Mouse (Mus musculus): ENCODE results near the gene Gm11168.
"Not testable (repeated sequence)": the region's sequence is repeated elsewhere in the genome, so short reads cannot be mapped to it uniquely, and the experiment has no call there.

Gene Gm11168

DNA sequence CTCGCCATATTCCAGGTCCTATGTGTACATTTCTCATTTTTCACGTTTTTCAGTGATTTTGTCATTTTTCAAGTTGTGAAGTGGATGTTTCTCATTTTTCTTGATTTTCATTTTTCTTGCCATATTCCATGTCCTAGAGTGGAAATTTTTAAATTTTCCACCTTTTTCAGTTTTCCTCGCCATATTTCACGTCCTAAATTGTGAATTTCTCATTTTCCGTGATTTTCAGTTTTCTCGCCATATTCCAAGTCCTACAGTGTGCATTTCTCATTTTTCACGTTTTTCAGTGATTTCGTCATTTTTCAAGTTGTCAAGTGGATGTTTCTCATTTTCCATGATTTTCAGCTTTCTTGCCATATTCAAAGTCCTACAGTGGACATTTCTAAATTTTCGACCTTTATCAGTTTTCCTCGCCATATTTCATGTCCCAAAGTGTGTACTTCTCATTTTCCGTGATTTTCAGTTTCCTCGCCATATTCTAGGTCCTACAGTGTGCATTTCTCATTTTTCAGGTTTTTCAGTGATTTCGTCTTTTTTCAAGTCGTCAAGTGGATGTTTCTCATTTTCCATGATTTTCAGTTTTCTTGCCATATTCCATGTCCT lies at the start of gene Gm11168:
Gm11168 (plus strand) TSS at position 553 of the 603 bp plus-strand sequence.
- not testable (repeated sequence) for DNase-seq (ENCODE audit: low read depth, low spot score)

DNA sequence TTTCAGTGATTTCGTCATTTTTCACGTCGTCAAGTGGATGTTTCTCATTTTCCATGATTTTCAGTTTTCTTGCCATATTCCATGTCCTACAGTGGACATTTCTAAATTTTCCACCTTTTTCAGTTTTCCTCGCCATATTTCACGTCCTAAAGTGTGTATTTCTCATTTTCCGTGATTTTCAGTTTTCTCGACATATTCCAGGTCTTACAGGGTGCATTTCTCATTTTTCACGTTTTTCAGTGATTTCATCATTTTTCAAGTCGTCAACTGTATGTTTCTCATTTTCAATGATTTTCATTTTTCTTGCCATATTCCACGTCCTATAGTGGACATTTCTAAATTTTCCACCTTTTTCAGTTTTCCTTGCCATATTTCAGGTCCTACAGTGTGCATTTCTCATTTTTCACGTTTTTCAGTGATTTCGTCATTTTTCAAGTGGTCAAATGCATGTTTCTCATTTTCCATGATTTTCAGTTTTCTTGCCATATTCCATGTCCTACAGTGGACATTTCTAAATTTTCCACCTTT lies 2.6 kb upstream of the Gm11168 start, which contains the start of gene Gm10722:
Gm10722 (plus strand) TSS at position 478 of the 528 bp plus-strand sequence.
- peak; percentile 52 for DNase-seq (ENCODE audit: low read depth, low spot score)

DNA sequence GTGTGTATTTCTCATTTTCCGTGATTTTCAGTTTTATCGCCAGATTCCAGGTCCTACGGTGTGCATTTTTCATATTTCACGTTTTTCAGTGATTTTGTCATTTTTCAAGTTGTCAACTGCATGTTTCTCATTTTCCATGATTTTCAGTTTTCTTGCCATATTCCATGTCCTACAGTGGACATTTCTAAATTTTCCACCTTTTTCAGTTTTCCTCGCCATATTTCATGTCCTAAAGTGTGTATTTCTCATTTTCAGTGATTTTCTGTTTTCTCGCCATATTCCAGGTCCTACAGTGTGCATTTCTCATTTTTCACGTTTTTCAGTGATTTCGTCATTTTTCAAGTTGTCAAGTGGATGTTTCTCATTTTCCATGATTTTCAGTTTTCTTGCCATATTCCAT lies 2.1 kb upstream of the Gm11168 start:
- DNase-seq (ENCODE audit: low read depth, low spot score), result not testable (repeated sequence)

DNA sequence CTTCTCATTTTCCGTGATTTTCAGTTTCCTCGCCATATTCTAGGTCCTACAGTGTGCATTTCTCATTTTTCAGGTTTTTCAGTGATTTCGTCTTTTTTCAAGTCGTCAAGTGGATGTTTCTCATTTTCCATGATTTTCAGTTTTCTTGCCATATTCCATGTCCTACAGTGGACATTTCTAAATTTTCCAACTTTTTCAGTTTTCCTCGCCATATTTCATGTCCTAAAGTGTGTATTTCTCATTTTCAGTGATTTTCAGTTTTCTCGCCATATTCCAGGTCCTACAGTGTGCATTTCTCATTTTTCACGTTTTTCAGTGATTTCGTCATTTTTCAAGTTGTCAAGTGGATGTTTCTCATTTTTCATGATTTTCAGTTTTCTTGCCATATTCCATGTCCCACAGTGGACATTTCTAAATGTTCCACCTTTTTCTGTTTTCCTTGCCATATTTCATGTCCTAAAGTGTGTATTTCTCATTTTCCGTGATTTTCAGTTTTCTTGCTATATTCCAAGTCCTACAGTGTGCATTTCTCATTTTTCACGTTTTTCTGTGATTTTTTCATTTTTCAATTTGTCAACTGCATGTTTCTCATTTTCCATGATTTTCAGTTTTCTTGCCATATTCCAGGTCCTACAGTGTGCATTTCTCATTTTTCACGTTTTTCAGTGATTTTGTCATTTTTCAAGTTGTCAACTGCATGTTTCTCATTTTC lies 1.0 kb upstream of the Gm11168 start:
- peak; percentile 26 for DNase-seq (ENCODE audit: low read depth, low spot score)

DNA sequence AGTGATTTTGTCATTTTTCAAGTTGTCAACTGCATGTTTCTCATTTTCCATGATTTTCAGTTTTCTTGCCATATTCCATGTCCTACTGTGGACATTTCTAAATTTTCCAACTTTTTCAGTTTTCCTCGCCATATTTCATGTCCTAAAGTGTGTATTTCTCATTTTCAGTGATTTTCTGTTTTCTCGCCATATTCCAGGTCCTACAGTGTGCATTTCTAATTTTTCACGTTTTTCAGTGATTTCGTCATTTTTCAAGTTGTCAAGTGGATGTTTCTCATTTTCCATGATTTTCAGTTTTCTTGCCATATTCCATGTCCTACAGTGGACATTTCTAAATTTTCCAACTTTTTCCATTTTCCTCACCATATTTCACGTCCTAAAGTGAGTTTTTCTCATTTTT lies 3.0 kb downstream of the Gm11168 start:
- not testable (repeated sequence) for DNase-seq (ENCODE audit: low read depth, low spot score)

DNA sequence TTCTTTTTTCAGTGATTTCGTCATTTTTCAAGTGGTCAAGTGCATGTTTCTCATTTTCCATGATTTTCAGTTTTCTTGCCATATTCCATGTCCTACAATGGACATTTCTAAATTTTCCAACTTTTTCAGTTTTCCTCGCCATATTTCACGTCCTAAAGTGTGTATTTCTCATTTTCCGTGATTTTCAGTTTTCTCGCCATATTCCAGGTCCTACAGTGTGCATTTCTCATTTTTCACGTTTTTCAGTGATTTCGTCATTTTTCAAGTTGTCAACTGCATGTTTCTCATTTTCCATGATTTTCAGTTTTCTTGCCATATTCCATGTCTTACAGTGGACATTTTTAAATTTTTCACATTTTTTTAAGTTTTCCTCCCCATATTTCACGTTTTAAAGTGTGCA lies 3.5 kb downstream of the Gm11168 start:
- DNase-seq (ENCODE audit: low read depth, low spot score), result not testable (repeated sequence)

DNA sequence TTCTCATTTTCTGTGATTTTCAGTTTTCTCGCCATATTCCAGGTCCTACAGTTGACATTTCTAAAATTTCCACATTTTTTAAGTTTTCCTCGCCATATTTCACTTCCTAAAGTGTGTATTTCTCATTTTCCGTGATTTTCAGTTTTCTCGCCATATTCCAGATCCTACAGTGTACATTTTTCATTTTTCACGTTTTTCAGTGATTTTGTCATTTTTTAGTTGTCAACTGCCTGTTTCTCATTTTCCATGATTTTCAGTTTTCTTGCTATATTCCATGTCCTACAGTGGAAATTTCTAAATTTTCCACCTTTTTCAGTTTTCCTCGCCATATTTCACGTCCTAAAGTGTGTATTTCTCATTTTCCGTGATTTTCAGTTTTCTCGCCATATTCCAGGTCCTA lies 4.1 kb downstream of the Gm11168 start:
- DNase-seq (ENCODE audit: low read depth, low spot score), result peak; percentile 21

DNA sequence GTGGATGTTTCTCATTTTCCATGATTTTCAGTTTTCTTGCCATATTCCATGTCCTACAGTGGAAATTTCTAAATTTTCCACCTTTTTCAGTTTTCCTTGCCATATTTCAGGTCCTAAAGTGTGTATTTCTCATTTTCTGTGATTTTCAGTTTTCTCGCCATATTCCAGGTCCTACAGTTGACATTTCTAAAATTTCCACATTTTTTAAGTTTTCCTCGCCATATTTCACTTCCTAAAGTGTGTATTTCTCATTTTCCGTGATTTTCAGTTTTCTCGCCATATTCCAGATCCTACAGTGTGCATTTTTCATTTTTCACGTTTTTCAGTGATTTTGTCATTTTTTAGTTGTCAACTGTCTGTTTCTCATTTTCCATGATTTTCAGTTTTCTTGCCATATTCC lies 6.2 kb downstream of the Gm11168 start:
- DNase-seq (ENCODE audit: low read depth, low spot score), result not testable (repeated sequence)

DNA sequence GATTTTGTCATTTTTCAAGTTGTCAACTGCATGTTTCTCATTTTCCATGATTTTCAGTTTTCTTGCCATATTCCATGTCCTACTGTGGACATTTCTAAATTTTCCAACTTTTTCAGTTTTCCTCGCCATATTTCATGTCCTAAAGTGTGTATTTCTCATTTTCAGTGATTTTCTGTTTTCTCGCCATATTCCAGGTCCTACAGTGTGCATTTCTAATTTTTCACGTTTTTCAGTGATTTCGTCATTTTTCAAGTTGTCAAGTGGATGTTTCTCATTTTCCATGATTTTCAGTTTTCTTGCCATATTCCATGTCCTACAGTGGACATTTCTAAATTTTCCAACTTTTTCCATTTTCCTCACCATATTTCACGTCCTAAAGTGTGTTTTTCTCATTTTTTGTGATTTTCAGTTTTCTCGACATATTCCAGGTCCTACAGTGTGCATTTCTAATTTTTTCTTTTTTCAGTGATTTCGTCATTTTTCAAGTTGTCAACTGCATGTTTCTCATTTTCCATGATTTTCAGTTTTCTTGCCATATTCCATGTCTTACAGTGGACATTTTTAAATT lies 9.0 kb downstream of the Gm11168 start:
- not testable (repeated sequence) for DNase-seq (ENCODE audit: low read depth, low spot score)

DNA sequence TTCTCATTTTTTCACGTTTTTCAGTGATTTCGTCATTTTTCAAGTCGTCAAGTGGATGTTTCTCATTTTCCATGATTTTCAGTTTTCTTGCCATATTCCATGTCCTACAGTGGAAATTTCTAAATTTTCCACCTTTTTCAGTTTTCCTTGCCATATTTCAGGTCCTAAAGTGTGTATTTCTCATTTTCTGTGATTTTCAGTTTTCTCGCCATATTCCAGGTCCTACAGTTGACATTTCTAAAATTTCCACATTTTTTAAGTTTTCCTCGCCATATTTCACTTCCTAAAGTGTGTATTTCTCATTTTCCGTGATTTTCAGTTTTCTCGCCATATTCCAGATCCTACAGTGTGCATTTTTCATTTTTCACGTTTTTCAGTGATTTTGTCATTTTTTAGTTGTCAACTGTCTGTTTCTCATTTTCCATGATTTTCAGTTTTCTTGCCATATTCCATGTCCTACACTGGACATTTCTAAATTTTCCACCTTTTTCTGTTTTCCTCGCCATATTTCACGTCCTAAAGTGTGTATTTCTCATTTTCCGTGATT lies 9.7 kb downstream of the Gm11168 start, which contains the start of gene Gm10721:
Gm10721 (plus strand) TSS at position 408 of the 547 bp plus-strand sequence.
- not testable (repeated sequence) for DNase-seq (ENCODE audit: low read depth, low spot score)

DNA sequence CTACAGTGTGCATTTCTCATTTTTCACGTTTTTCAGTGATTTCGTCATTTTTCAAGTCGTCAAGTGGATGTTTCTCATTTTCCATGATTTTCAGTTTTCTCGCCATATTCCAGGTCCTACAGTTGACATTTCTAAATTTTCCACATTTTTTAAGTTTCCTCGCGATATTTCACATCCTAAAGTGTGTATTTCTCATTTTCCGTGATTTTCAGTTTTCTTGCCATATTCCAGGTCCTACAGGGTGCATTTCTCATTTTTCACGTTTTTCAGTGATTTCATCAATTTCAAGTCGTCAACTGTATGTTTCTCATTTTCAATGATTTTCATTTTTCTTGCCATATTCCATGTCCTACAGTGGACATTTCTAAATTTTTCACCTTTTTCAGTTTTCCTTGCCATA lies 12.2 kb downstream of the Gm11168 start, which contains the start of gene Gm10720:
Gm10720 (plus strand) TSS at position 301 of the 400 bp plus-strand sequence.
- DNase-seq (ENCODE audit: low read depth, low spot score), result not testable (repeated sequence)

DNA sequence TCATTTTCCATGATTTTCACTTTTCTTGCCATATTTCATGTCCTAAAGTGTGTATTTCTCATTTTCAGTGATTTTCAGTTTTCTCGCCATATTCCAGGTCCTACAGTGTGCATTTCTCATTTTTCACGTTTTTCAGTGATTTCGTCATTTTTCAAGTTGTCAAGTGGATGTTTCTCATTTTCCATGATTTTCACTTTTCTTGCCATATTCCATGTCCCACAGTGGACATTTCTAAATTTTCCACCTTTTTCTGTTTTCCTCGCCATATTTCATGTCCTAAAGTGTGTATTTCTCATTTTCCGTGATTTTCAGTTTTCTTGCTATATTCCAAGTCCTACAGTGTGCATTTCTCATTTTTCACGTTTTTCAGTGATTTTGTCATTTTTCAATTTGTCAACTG lies 12.8 kb downstream of the Gm11168 start:
- not testable (repeated sequence) for DNase-seq (ENCODE audit: low read depth, low spot score)

DNA sequence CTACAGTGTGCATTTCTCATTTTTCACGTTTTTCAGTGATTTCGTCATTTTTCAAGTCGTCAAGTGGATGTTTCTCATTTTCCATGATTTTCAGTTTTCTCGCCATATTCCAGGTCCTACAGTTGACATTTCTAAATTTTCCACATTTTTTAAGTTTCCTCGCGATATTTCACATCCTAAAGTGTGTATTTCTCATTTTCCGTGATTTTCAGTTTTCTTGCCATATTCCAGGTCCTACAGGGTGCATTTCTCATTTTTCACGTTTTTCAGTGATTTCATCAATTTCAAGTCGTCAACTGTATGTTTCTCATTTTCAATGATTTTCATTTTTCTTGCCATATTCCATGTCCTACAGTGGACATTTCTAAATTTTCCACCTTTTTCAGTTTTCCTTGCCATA lies 14.0 kb downstream of the Gm11168 start, which contains the start of gene Gm10719:
Gm10719 (plus strand) TSS at position 301 of the 400 bp plus-strand sequence.
- DNase-seq (ENCODE audit: low read depth, low spot score), result not testable (repeated sequence)

DNA sequence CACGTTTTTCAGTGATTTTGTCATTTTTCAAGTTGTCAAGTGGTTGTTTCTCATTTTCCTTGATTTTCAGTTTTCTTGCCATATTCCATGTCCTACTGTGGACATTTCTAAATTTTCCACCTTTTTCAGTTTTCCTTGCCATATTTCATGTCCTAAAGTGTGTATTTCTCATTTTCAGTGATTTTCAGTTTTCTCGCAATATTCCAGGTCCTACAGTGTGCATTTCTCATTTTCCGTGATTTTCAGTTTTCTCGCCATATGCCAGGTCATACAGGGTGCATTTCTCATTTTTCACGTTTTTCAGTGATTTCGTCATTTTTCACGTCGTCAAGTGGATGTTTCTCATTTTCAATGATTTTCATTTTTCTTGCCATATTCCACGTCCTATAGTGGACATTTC lies 15.8 kb downstream of the Gm11168 start:
- DNase-seq (ENCODE audit: low read depth, low spot score), result not testable (repeated sequence)

DNA sequence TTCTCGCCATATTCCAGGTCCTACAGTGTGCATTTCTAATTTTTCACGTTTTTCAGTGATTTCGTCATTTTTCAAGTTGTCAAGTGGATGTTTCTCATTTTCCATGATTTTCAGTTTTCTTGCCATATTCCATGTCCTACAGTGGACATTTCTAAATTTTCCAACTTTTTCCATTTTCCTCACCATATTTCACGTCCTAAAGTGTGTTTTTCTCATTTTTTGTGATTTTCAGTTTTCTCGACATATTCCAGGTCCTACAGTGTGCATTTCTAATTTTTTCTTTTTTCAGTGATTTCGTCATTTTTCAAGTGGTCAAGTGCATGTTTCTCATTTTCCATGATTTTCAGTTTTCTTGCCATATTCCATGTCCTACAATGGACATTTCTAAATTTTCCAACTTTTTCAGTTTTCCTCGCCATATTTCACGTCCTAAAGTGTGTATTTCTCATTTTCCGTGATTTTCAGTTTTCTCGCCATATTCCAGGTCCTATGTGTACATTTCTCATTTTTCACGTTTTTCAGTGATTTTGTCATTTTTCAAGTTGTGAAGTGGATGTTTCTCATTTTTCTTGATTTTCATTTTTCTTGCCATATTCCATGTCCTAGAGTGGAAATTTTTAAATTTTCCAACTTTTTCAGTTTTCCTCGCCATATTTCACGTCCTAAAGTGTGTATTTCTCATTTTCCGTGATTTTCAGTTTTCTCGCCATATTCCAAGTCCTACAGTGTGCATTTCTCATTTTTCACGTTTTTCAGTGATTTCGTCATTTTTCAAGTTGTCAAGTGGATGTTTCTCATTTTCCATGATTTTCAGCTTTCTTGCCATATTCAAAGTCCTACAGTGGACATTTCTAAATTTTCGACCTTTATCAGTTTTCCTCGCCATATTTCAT lies 16.9 kb downstream of the Gm11168 start:
- not testable (repeated sequence) for DNase-seq (ENCODE audit: low read depth, low spot score)

DNA sequence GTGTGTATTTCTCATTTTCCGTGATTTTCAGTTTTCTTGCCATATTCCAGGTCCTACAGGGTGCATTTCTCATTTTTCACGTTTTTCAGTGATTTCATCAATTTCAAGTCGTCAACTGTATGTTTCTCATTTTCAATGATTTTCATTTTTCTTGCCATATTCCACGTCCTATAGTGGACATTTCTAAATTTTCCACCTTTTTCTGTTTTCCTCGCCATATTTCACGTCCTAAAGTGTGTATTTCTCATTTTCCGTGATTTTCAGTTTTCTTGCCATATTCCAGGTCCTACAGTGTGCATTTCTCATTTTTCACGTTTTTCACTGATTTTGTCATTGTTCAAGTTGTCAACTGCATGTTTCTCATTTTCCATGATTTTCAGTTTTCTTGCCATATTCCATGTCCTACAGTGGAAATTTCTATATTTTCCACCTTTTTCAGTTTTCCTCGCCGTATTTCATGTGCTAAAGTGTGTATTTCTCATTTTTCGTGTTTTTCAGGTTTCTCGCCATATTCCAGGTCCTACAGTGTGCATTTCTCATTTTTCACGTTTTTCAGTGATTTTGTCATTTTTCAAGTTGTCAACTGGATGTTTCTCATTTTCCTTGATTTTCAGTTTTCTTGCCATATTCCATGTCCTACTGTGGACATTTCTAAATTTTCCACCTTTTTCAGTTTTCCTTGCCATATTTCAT lies 19.3 kb downstream of the Gm11168 start:
- peak; percentile 32 for DNase-seq (ENCODE audit: low read depth, low spot score)

DNA sequence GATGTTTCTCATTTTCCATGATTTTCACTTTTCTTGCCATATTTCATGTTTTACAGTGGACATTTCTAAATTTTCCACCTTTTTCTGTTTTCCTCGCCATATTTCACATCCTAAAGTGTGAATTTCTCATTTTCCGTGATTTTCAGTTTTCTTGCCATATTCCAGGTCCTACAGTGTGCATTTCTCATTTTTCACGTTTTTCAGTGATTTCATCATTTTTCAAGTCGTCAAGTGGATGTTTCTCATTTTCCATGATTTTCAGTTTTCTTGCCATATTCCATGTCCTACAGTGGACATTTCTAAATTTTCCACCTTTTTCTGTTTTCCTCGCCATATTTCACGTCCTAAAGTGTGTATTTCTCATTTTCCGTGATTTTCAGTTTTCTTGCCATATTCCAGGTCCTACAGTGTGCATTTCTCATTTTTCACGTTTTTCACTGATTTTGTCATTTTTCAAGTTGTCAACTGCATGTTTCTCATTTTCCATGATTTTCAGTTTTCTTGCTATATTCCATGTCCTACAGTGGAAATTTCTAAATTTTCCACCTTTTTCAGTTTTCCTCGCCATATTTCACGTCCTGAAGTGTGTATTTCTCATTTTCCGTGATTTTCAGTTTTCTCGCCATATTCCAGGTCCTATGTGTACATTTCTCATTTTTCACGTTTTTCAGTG lies 20.3 kb downstream of the Gm11168 start, which contains the start of gene Gm10718:
Gm10718 (plus strand) TSS at position 236 of the 673 bp plus-strand sequence.
- not testable (repeated sequence) for DNase-seq (ENCODE audit: low read depth, low spot score)

DNA sequence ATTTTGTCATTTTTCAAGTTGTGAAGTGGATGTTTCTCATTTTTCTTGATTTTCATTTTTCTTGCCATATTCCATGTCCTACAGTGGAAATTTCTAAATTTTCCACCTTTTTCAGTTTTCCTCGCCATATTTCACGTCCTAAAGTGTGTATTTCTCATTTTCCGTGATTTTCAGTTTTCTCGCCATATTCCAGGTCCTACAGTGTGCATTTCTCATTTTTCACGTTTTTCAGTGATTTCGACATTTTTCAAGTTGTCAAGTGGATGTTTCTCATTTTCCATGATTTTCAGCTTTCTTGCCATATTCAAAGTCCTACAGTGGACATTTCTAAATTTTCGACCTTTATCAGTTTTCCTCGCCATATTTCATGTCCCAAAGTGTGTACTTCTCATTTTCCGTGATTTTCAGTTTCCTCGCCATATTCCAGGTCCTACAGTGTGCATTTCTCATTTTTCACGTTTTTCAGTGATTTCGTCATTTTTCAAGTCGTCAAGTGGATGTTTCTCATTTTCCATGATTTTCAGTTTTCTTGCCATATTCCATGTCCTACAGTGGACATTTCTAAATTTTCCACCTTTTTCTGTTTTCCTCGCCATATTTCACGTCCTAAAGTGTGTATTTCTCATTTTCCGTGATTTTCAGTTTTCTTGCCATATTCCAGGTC lies 21.0 kb downstream of the Gm11168 start:
- DNase-seq (ENCODE audit: low read depth, low spot score), result not testable (repeated sequence)

DNA sequence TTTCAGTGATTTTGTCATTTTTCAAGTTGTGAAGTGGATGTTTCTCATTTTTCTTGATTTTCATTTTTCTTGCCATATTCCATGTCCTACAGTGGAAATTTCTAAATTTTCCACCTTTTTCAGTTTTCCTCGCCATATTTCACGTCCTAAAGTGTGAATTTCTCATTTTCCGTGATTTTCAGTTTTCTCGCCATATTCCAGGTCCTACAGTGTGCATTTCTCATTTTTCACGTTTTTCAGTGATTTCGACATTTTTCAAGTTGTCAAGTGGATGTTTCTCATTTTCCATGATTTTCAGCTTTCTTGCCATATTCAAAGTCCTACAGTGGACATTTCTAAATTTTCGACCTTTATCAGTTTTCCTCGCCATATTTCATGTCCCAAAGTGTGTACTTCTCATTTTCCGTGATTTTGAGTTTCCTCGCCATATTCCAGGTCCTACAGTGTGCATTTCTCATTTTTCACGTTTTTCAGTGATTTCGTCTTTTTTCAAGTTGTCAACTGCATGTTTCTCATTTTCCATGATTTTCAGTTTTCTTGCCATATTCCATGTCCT lies 21.8 kb downstream of the Gm11168 start, which contains the start of gene Gm10717:
Gm10717 (plus strand) TSS at position 506 of the 556 bp plus-strand sequence.
- DNase-seq (ENCODE audit: low read depth, low spot score), result not testable (repeated sequence)

Data from A20 (cell line).